Mouse (Mus musculus) liver, embryonic 11.5 days (tissue): ENCODE results near the gene Il22. TPM values are rescaled to one million over a fixed set of nuclear protein-coding genes. Genes with fewer than 3 reads are reported as not detected.
A peak's percentile ranks its signal among the peaks of the same experiment; 100 is the strongest.
"Not testable (repeated sequence)": the region's sequence is repeated elsewhere in the genome, so short reads cannot be mapped to it uniquely, and the experiment has no call there.

Source experiments
- ATAC-seq: fragments of 200-750 bp; cut with Nextera tagmentation; replicated peaks from 2 replicates; pipeline ENCODE4 v1.8.0; 2017; ENCODE audit warnings: moderate number of reproducible peaks, mild to moderate bottlenecking, moderate TSS enrichment, moderate library complexity; ENCODE audit not compliant: low FRiP score
- DNase-seq: peaks from one replicate; pipeline ENCODE4 v3.0.0-alpha.2; 2017; ENCODE audit warnings: low spot score
- H3K27ac ChIP-seq: fragments of 300-500 bp; sonication (generic); 2 replicates; pipeline ENCODE4 v1.5.1; 2014; ENCODE audit warnings: mild to moderate bottlenecking, low read depth, low read length, control low read depth
- H3K27me3 ChIP-seq: fragments of 300-500 bp; sonication (generic); replicated peaks from 2 replicates; pipeline ENCODE4 v1.6.1; 2014; ENCODE audit warnings: low read length, mixed read lengths; ENCODE audit not compliant: control insufficient read depth, insufficient read depth
- H3K36me3 ChIP-seq: fragments of 300-500 bp; sonication (generic); 2 replicates; pipeline ENCODE4 v1.6.1; 2014; ENCODE audit warnings: mild to moderate bottlenecking, low read length, moderate library complexity, mixed read lengths; ENCODE audit not compliant: control insufficient read depth, insufficient read depth
- H3K4me1 ChIP-seq: fragments of 300-500 bp; sonication (generic); replicated peaks from 2 replicates; pipeline ENCODE4 v1.6.1; 2014; ENCODE audit warnings: low read length, mixed read lengths; ENCODE audit not compliant: control insufficient read depth, insufficient read depth
- H3K4me2 ChIP-seq: fragments of 300-500 bp; sonication (generic); 2 replicates; pipeline ENCODE4 v1.6.1; 2014; ENCODE audit warnings: mild to moderate bottlenecking, control low read depth, moderate library complexity
- H3K4me3 ChIP-seq: fragments of 300-500 bp; sonication (generic); 2 replicates; pipeline ENCODE4 v1.5.1; 2014; ENCODE audit warnings: low read depth, low read length, control low read depth
- H3K9ac ChIP-seq: fragments of 300-500 bp; sonication (generic); 2 replicates; pipeline ENCODE4 v1.6.1; 2014; ENCODE audit warnings: low read depth, low read length, control low read depth
- H3K9me3 ChIP-seq: fragments of 300-500 bp; sonication (generic); 2 replicates; pipeline ENCODE4 v1.6.1; 2016; ENCODE audit warnings: low read length, inconsistent platforms, mixed read lengths; ENCODE audit not compliant: control insufficient read depth
- WGBS: fragments of 180-500 bp; shearing (Covaris S2); extraction: QIAGEN DNeasy Blood & Tissue Kit; methylation state at CpG from one replicate; pipeline ENCODE4 v1.1.7; 2014; 5-methylcytosine and 5-hydroxymethylcytosine counted together
- polyA plus RNA-seq: library from polyadenylated mRNA; unstranded; fragments of >200 nt; fragmentation: Nextera tagmentation; extraction: Ambion mirVana; gene quantifications from 2 replicates; pipeline ENCODE4 v1.2.1, GENCODE M21; 2014

Il22 gene
- polyA plus RNA-seq, 1 experiment from 2014 or later: not detected

- 33% methylated on average over 3 of the region's 3 CpGs for WGBS
- H3K9me3 ChIP-seq, H3K27me3 ChIP-seq, H3K36me3 ChIP-seq, H3K27ac ChIP-seq, H3K4me1 ChIP-seq, H3K9ac ChIP-seq, H3K4me3 ChIP-seq, DNase-seq, H3K4me2 ChIP-seq, ATAC-seq: not testable (repeated sequence)
These were observed 9.6 kb upstream of the Il22 start for GRCm38 (mm10) chr10:118195150-118195549.

- not testable (repeated sequence) for H3K4me3 ChIP-seq, H3K4me2 ChIP-seq, H3K9me3 ChIP-seq, H3K36me3 ChIP-seq, ATAC-seq, H3K4me1 ChIP-seq, H3K27me3 ChIP-seq, H3K9ac ChIP-seq, H3K27ac ChIP-seq, DNase-seq
- 67% methylated on average over 2 of the region's 4 CpGs for WGBS
These were observed 11.1 kb downstream of the Il22 start for GRCm38 (mm10) chr10:118215719-118216393.

- ATAC-seq, DNase-seq, H3K4me2 ChIP-seq, H3K9me3 ChIP-seq, H3K4me1 ChIP-seq, H3K4me3 ChIP-seq, H3K36me3 ChIP-seq, H3K27ac ChIP-seq, H3K27me3 ChIP-seq, H3K9ac ChIP-seq: not testable (repeated sequence)
- no CpG with 5 or more reads among the region's 2 CpGs for WGBS
These were observed 22.9 kb downstream of the Il22 start for GRCm38 (mm10) chr10:118227629-118228028.

- not testable (repeated sequence) for H3K27ac ChIP-seq, DNase-seq, H3K36me3 ChIP-seq, H3K4me3 ChIP-seq, H3K4me2 ChIP-seq, H3K9ac ChIP-seq, H3K9me3 ChIP-seq, H3K4me1 ChIP-seq, ATAC-seq, H3K27me3 ChIP-seq
- 100% methylated on average over 1 of the region's 5 CpGs for WGBS
These were observed 27.9 kb downstream of the Il22 start for GRCm38 (mm10) chr10:118232607-118233006.

- ATAC-seq, H3K4me1 ChIP-seq, DNase-seq, H3K27ac ChIP-seq, H3K9ac ChIP-seq, H3K4me2 ChIP-seq, H3K27me3 ChIP-seq, H3K9me3 ChIP-seq, H3K36me3 ChIP-seq, H3K4me3 ChIP-seq: not testable (repeated sequence)
- WGBS: no CpG with 5 or more reads among the region's 13 CpGs
These were observed 35.9 kb downstream of the Il22 start, which contains the start of gene Gm32717 for GRCm38 (mm10) chr10:118240680-118241079. Gene Gm32717 (minus strand): TSS chr10:118240780.

- H3K27ac ChIP-seq, H3K4me1 ChIP-seq, ATAC-seq, H3K4me2 ChIP-seq, H3K4me3 ChIP-seq, H3K36me3 ChIP-seq, H3K9ac ChIP-seq, H3K9me3 ChIP-seq, H3K27me3 ChIP-seq: not testable (repeated sequence)
- WGBS: 77% methylated on average over 11 of the region's 11 CpGs
- peak; percentile 11 for DNase-seq
These were observed 44.4 kb downstream of the Il22 start for GRCm38 (mm10) chr10:118249006-118249595.

GRCm38 (mm10) chr10:118250852-118251295 lies 46.1 kb downstream of the Il22 start:
- H3K27me3 ChIP-seq: no peaks in the 10 kb centered on the region
- H3K9me3 ChIP-seq: no peaks in the 10 kb centered on the region
- H3K4me2 ChIP-seq: no peak overlapping the region
- no peaks in the 10 kb centered on the region for H3K36me3 ChIP-seq
- no peak overlapping the region for H3K9ac ChIP-seq
- H3K4me3 ChIP-seq: no peak overlapping the region
- ATAC-seq (no peak), DNase-seq (peak; percentile 50)
- no peaks in the 10 kb centered on the region for H3K4me1 ChIP-seq
- H3K27ac ChIP-seq: no peak overlapping the region
- 67% methylated on average over 10 of the region's 10 CpGs for WGBS

GRCm38 (mm10) chr10:118258388-118258787 lies 53.6 kb downstream of the Il22 start, which contains the start of gene Gm32802:
Gene Gm32802 (plus strand): TSS chr10:118258688.
- not testable (repeated sequence) for H3K9me3 ChIP-seq, DNase-seq, H3K9ac ChIP-seq, H3K4me2 ChIP-seq, H3K36me3 ChIP-seq, H3K27ac ChIP-seq, H3K27me3 ChIP-seq, H3K4me1 ChIP-seq, H3K4me3 ChIP-seq, ATAC-seq
- no CpG with 5 or more reads among the region's 13 CpGs for WGBS
